Mouse (Mus musculus) hindbrain, embryonic 10.5 days (tissue): ENCODE measurements at regions not wholly inside any gene's neighbourhood (a gene's known extent, or its start where the extent isn't known, plus 50 kb on each side); places are given as distances from the start of the nearest gene placed in this dataset.

Experiments
- DNase-seq: peaks from one replicate; pipeline ENCODE4 v3.0.0-alpha.2; 2017; ENCODE audit warnings: low spot score
- H3K27ac ChIP-seq: fragments of 300-500 bp; sonication (generic); 2 replicates; pipeline ENCODE4 v1.5.1; 2016; ENCODE audit warnings: mild to moderate bottlenecking, moderate library complexity
- H3K27me3 ChIP-seq: fragments of 300-500 bp; sonication (generic); 2 replicates; pipeline ENCODE4 v1.6.1; 2016; ENCODE audit warnings: mild to moderate bottlenecking; ENCODE audit not compliant: poor library complexity, insufficient read depth, severe bottlenecking
- H3K36me3 ChIP-seq: fragments of 300-500 bp; sonication (generic); 2 replicates; pipeline ENCODE4 v1.6.1; 2016; ENCODE audit warnings: mild to moderate bottlenecking, moderate library complexity
- H3K4me1 ChIP-seq: fragments of 300-500 bp; sonication (generic); replicated peaks from 2 replicates; pipeline ENCODE4 v1.6.1; 2016; ENCODE audit warnings: mild to moderate bottlenecking
- H3K4me3 ChIP-seq: fragments of 300-500 bp; sonication (generic); 2 replicates; pipeline ENCODE4 v1.5.1; 2016; ENCODE audit warnings: mild to moderate bottlenecking, moderate library complexity
- H3K9me3 ChIP-seq: fragments of 300-500 bp; sonication (generic); 2 replicates; pipeline ENCODE4 v1.6.1; 2016; ENCODE audit warnings: mild to moderate bottlenecking, moderate library complexity
- WGBS: fragments of 180-500 bp; shearing (Covaris S2); methylation state at CpG from one replicate; pipeline ENCODE4 v1.1.7; 2016; 5-methylcytosine and 5-hydroxymethylcytosine counted together

DNA sequence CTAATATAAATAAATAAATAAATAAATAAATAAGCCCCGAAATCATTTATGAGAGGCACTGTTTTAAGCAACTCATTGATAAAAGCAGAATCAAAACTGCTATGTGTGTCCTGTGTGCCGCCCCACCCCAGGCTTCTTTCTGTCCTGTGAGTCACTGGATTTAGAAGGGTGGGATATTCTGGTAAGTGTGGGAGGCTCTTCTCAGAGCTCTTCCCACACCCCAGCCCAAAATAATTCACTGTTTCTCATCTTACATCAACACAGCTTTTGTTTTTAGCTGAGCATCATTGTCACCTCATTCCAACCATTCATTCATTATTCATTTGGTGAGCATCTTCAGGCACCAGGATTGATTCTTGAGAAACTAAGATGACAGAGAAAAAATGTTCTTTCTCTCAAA, 118.4 kb downstream of the Barx2 start:
- H3K4me1 ChIP-seq = no peaks in the 10 kb centered on the region
- no peak overlapping the region for H3K4me3 ChIP-seq
- H3K9me3 ChIP-seq = no peaks in the 10 kb centered on the region
- H3K27me3 ChIP-seq = no peaks in the 10 kb centered on the region
- no peaks in the 10 kb centered on the region for H3K36me3 ChIP-seq
- DNase-seq = no peak
- WGBS = 92% methylated on average over 2 of the region's 2 CpGs
- no peak overlapping the region for H3K27ac ChIP-seq

DNA sequence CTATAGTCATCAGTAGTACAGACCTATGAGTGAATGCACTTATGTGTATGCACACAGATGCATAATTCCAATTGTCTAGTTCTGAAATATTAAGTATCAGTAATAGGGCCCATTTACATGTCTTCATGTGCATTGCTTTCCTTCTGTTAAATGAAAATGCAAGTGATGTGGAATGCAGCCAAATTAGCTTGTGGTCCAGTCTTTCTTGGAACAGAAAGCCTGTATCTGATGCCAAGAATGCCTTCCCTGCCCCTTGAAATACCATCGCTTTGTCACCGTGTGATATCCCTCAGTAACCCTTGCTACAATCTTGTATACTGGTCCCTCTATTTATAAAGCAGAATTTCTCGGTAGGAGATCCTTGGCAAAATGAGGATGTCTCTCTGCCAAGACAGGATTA, 137.3 kb downstream of the Barx2 start:
- Histone ChIP-seq H3K4me1 (no peaks in the 10 kb centered on the region), H3K4me3 (no peak overlapping the region), H3K9me3 (no peaks in the 10 kb centered on the region), H3K36me3 (no peaks in the 10 kb centered on the region), H3K27me3 (no peaks in the 10 kb centered on the region), H3K27ac (no peak overlapping the region)
- 90% methylated on average over 3 of the region's 3 CpGs for WGBS
- DNase-seq = no peak

DNA sequence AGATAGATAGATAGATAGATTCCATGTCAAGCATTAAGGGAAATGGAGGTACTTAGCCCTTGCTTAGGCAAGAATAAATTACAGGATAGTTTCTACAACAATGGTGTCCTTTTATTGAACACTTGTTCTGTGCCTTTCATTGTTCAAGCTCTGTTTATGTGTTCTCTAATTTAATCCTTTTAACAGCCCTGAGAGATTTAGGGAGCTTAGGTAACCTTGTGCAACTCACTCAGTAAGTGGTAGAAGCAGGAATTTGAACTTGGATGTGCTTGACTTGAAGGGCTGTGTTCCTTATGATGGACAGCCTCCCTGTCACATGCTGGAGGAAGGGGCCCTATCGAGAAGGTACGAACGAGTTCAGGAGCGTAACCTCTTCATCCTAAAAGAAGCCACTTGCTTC, 147.9 kb downstream of the Barx2 start:
- DNase-seq = no peak
- no peak overlapping the region for H3K27ac ChIP-seq
- H3K36me3 ChIP-seq = no peaks in the 10 kb centered on the region
- 80% methylated on average over 4 of the region's 4 CpGs for WGBS
- H3K4me1 ChIP-seq = no peaks in the 10 kb centered on the region
- no peaks in the 10 kb centered on the region for H3K9me3 ChIP-seq
- no peaks in the 10 kb centered on the region for H3K27me3 ChIP-seq
- H3K4me3 ChIP-seq = no peak overlapping the region

DNA sequence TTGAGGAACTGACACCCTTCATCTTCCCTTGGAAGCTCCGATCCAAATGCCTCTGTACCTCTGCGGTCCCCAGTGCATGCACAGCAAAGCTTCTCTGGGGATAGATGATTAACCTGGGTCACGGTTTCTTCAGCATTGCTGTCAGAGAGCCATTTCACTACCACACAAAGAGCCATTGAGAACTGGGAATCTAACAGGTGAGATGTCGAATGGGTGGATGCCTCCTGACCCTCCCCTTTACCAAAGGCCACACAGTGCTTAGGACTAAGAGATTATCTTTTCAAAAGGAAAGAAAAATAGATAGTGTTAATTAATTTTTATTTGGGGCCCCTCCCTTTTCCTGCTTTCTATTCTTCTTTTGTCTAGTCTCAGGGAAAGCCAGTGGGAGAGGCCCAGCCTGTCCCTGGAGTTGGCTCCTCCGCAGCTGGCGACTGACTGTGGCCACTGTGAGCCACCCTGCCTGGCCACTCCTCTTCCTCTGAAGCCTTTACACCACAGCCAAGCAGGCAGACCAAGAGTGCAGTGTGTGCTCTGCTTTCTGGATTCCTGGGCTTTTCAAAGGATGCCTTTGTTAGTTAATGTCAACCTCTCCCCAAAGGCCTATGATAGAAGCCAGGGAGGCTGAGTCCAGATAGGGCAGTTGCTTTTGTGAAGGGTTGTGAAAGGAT, 155.2 kb downstream of the Barx2 start:
- Histone ChIP-seq H3K27me3 (no peaks in the 10 kb centered on the region), H3K9me3 (no peaks in the 10 kb centered on the region)
- 52% methylated on average over 6 of the region's 6 CpGs for WGBS

DNA sequence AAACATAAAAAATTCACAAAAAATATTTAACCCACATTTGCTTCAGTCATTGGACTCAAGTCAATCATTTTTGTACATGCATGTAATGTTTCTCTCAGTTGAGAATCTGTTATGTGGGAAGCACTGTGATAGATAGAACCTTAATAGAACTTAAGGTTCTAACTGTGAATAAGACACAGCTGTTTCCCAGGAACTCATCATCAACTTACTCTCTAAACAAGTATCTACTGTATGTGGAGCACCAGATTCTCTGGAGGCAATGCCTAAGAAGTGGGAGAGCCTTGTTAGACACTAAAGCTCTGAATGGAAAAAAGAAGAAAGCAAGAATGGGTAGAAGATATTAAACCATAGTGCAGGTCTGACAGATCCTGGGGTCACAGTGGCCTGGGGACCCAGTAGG, 182.8 kb downstream of the Barx2 start:
- Histone ChIP-seq H3K4me1 (no peaks in the 10 kb centered on the region), H3K9me3 (no peaks in the 10 kb centered on the region), H3K36me3 (no peaks in the 10 kb centered on the region), H3K4me3 (no peak overlapping the region), H3K27ac (no peak overlapping the region), H3K27me3 (no peaks in the 10 kb centered on the region)
- no peak for DNase-seq

More for the DNA sequence above, 155.2 kb downstream of the Barx2 start:
- no peak for DNase-seq
- Histone ChIP-seq H3K4me1 (peaks cover 6% of the 10 kb centered on the region), H3K27ac (no peak overlapping the region), H3K36me3 (no peaks in the 10 kb centered on the region), H3K4me3 (no peak overlapping the region)

DNA sequence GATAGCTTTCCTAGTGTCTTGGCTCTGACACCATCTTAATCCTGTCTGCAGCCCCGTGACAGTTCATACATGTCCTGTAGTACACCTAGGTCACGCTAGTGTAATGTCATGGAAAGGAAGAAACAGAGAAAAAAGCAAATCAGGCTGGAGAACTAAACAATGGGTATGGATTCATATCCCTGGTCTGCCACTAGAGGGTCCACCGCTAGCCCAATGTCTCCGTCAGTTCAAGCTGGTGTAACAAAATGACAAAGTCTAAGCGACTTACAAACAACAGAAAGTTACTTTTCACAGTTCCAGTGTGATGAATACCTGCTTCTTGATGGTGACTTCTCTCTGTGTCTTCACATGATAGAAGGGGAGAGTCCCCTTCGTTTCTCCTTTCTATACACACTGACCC, 194.0 kb downstream of the Barx2 start:
- H3K27me3 ChIP-seq = no peaks in the 10 kb centered on the region
- no peak for DNase-seq
- 58% methylated on average over 6 of the region's 6 CpGs for WGBS
- no peak overlapping the region for H3K4me3 ChIP-seq
- H3K27ac ChIP-seq = no peak overlapping the region
- peaks cover 2% of the 10 kb centered on the region; the same call in 1 of the 2 replicates for H3K4me1 ChIP-seq
- H3K36me3 ChIP-seq = no peaks in the 10 kb centered on the region
- H3K9me3 ChIP-seq = no peaks in the 10 kb centered on the region

DNA sequence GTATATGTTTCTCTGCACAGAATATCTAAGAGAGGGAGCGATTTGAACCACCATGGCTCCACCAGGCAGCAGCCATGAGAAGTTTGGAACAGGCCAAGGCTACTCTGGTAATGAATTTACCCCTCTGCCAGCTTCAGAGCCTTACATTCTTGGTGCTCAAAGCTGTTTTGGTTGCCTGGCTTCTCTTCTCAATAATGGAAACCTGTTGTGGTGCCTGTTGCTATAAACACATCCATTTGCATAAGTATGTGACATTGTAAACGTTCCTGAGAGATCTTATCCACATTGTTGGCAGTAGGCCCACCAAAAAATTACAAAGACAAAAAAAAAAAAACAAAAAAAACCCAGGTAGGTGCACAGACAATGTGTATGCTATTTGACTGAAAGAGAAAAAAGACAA, 203.2 kb downstream of the Barx2 start:
- Histone ChIP-seq H3K27me3 (no peaks in the 10 kb centered on the region), H3K4me1 (peaks cover 6% of the 10 kb centered on the region; the same call in 1 of the 2 replicates), H3K4me3 (no peak overlapping the region), H3K9me3 (no peaks in the 10 kb centered on the region), H3K36me3 (no peaks in the 10 kb centered on the region), H3K27ac (no peak overlapping the region)
- no peak for DNase-seq
- 57% methylated on average over 2 of the region's 2 CpGs for WGBS

DNA sequence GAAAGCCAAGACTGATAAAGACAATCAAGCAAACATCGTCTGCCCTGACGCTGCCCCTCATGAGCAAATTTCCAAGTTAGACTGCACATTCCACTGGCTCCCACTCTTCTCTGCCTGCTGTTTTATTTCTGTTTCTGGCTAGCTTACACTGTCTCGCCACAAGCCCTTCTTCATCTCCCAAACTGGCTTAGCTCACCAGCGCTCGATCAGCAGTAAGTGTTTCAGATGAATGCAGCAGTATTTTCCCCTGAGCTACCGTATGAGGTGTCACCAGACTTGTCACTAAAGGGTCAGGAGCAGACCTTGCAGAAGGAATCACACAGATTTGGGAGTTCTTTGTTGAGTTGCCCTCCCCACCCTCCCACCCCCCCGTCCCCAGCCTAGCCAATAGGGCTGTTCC, 206.6 kb downstream of the Barx2 start:
- no peak for DNase-seq
- Histone ChIP-seq H3K4me1 (no peaks in the 10 kb centered on the region), H3K36me3 (no peaks in the 10 kb centered on the region), H3K9me3 (no peaks in the 10 kb centered on the region), H3K27me3 (no peaks in the 10 kb centered on the region), H3K4me3 (no peak overlapping the region), H3K27ac (no peak overlapping the region)
- 86% methylated on average over 7 of the region's 7 CpGs for WGBS

DNA sequence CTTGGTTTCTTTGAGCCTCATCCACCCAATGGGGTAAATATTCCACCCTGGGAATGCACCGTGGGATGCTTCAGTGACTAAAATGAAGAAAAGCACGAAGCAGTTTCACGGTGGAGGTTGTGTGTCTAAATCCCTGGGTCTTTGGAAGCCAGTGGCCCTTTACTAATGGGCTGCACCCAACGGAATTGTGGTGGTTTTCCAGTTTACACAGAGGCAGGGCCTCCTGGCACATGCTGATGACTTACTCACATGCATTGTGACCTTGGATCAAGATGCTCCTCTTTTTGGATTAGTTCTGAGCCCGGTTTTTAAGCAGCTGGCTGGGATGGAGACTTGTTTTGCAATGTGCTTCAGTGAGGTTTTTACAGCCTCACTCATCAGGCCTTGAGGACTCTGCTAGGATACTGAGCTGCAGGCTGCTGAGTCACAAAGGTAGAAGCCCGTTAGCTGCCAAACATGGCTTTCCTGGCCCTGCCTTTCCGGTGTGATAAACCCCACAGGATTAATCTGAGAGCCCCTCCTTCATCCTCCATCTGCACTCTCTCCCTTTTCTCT, 222.3 kb downstream of the Barx2 start:
- H3K4me1 ChIP-seq = peaks cover 17% of the 10 kb centered on the region
- H3K27ac ChIP-seq = no peak overlapping the region
- no peak overlapping the region for H3K4me3 ChIP-seq
- no peaks in the 10 kb centered on the region for H3K9me3 ChIP-seq
- WGBS = 70% methylated on average over 7 of the region's 7 CpGs
- H3K27me3 ChIP-seq = peaks cover 20% of the 10 kb centered on the region; the same call in 1 of the 2 replicates
- DNase-seq = no peak
- no peaks in the 10 kb centered on the region for H3K36me3 ChIP-seq

DNA sequence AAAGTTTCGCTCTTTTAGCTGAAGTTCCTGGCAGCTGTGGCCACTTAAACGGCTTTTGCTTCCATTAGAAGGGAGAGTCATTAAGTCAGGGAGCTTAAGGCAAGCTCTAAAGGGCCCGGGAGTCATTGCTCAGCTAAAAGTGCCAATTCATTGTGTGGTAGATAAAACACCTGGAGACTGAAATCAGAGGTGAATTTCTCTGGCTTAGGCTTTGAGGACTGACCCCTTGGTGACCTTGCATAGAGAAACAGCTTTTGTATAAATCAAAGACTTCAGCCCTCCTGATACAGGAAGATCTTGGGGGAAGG, 224.1 kb upstream of the Tmem45b start:
- Histone ChIP-seq H3K36me3 (no peaks in the 10 kb centered on the region), H3K27ac (no peak overlapping the region), H3K4me3 (peak overlapping the region; percentile 37), H3K4me1 (peaks cover 29% of the 10 kb centered on the region), H3K27me3 (peaks cover 31% of the 10 kb centered on the region), H3K9me3 (no peaks in the 10 kb centered on the region)
- no peak for DNase-seq
- WGBS = 12% methylated on average over 3 of the region's 3 CpGs

DNA sequence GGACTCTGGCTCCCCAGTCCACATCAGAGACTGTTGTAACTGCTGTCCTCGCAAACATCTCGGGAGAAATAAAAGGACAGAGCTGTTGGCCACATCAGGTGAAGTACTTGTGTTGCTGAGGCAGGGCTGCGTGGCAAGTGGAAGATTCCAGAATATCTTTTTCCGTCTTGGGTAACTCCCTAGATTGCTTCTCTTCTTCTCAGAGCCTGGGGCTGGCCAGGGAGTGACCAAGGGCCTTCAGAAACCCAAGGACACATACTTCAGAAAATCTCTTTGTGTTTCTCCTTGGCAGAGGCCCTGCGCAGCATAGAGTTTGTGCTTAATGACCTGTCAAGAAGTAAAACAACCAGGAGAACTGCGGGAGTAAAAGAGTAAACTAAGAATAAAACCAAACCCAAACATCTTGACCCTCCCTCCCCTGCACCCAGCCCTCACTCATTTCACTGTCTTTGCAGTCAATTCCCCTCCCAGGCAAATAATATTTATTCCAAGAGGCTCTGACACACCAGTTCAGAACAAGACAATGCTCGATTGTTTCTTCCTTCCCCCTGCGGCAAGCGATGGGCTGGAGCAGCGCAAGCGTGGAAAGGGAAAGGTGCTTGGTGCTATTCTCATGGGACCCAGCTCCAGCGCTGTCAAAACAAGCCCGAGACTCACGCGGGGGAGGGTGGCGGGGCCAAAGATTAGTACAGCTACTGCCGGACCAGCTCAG, 223.6 kb upstream of the Tmem45b start:
- H3K27ac ChIP-seq = no peak overlapping the region
- 26% methylated on average over 17 of the region's 17 CpGs for WGBS
- peaks cover 31% of the 10 kb centered on the region for H3K27me3 ChIP-seq

DNA sequence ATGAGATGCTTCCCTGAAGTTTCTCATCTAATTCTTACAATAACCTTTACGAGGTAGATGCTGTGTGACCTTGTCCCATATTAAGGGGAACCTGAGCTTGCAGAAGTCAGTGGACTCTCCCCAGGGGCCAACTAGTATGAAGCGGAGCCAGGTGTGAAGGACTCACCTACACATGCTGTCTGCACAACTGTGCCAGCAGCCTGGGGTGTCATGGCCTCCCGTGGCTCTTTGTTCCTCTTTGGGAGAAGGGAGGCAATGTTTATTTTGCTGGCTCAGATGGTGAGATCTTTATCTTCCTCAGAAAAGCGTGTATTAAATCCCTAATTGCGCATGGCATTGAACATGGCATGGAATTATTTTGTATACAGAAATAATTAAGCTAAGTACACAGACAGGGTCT, 222.2 kb upstream of the Tmem45b start:
- WGBS = 81% methylated on average over 5 of the region's 5 CpGs

More for the DNA sequence above, 223.6 kb upstream of the Tmem45b start:
- peak; percentile 39 for DNase-seq
- H3K36me3 ChIP-seq = no peaks in the 10 kb centered on the region
- no peaks in the 10 kb centered on the region for H3K9me3 ChIP-seq
- H3K4me3 ChIP-seq = peak overlapping the region; percentile 37
- peaks cover 34% of the 10 kb centered on the region for H3K4me1 ChIP-seq

DNA sequence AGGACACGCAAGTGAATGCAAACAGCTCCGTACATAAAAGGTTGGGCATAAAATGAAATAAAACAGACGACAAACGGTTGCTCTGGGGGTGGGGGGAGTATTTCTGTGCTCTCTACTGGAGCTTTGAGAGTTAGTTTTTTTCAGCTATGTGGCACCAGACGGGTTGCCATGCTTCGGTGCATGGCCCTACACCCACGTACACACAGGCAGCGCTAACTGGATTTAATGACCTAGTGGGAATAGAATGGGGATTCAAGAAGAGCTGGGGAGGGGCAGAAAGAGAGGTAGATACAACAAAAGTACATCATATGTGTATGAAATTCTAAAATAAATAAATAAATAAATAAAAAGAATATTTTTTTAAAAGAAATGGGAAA, 220.5 kb upstream of the Tmem45b start:
- peaks cover 38% of the 10 kb centered on the region for H3K27me3 ChIP-seq
- peaks cover 42% of the 10 kb centered on the region for H3K4me1 ChIP-seq
- no peak overlapping the region for H3K4me3 ChIP-seq
- H3K27ac ChIP-seq = no peak overlapping the region
- DNase-seq = no peak
- WGBS = 83% methylated on average over 8 of the region's 8 CpGs
- H3K9me3 ChIP-seq = no peaks in the 10 kb centered on the region
- H3K36me3 ChIP-seq = no peaks in the 10 kb centered on the region

More for the DNA sequence above, 222.2 kb upstream of the Tmem45b start:
- Histone ChIP-seq H3K4me1 (peaks cover 42% of the 10 kb centered on the region), H3K27me3 (peaks cover 34% of the 10 kb centered on the region), H3K9me3 (no peaks in the 10 kb centered on the region), H3K4me3 (no peak overlapping the region), H3K27ac (no peak overlapping the region), H3K36me3 (no peaks in the 10 kb centered on the region)
- no peak for DNase-seq
